Mouse (Mus musculus) liver, embryonic 16.5 days (tissue): ENCODE measurements around the gene Btbd11. TPM values are rescaled to one million over a fixed set of nuclear protein-coding genes. Genes with fewer than 3 reads are reported as not detected.

ENCODE experiments used
- ATAC-seq: fragments of 200-750 bp; cut with Nextera tagmentation; 2 replicates; pipeline ENCODE4 v1.8.0; 2017; ENCODE audit warnings: low read depth, mild to moderate bottlenecking, moderate number of reproducible peaks, moderate library complexity
- H3K27ac ChIP-seq: fragments of 300-500 bp; sonication (generic); 2 replicates; pipeline ENCODE4 v1.5.1; 2014; ENCODE audit warnings: mild to moderate bottlenecking, low read length
- H3K27me3 ChIP-seq: fragments of 300-500 bp; sonication (generic); 2 replicates; pipeline ENCODE4 v1.6.1; 2014; ENCODE audit warnings: low read depth, low read length, mixed read lengths; ENCODE audit not compliant: control insufficient read depth, insufficient read depth
- H3K36me3 ChIP-seq: fragments of 300-500 bp; sonication (generic); 2 replicates; pipeline ENCODE4 v1.6.1; 2014; ENCODE audit warnings: mild to moderate bottlenecking; ENCODE audit not compliant: control insufficient read depth, insufficient read depth
- H3K4me1 ChIP-seq: fragments of 300-500 bp; sonication (generic); 2 replicates; pipeline ENCODE4 v1.6.1; 2014; ENCODE audit warnings: low read depth, low read length, mixed read lengths; ENCODE audit not compliant: control insufficient read depth
- H3K4me2 ChIP-seq: fragments of 300-500 bp; sonication (generic); 2 replicates; pipeline ENCODE4 v1.6.1; 2014; ENCODE audit warnings: low read depth, low read length, mixed read lengths
- H3K4me3 ChIP-seq: fragments of 300-500 bp; sonication (generic); 2 replicates; pipeline ENCODE4 v1.5.1; 2014; ENCODE audit warnings: low read depth, mild to moderate bottlenecking, low read length
- H3K9ac ChIP-seq: fragments of 300-500 bp; sonication (generic); 2 replicates; pipeline ENCODE4 v1.6.1; 2014; ENCODE audit warnings: low read depth, low read length
- H3K9me3 ChIP-seq: fragments of 300-500 bp; sonication (generic); replicated peaks from 2 replicates; pipeline ENCODE4 v1.6.1; 2016; ENCODE audit warnings: low read length; ENCODE audit not compliant: control insufficient read depth
- WGBS: fragments of 180-500 bp; shearing (Covaris S2); extraction: QIAGEN DNeasy Blood & Tissue Kit; methylation state at CpG from one replicate; pipeline ENCODE4 v1.1.7; 2014; ENCODE audit not compliant: insufficient replicate concordance; 5-methylcytosine and 5-hydroxymethylcytosine counted together
- polyA plus RNA-seq: library from polyadenylated mRNA; unstranded; fragments of >200 nt; fragmentation: Nextera tagmentation; extraction: Ambion mirVana; gene quantifications from 2 replicates; pipeline ENCODE4 v1.2.1, GENCODE M21; 2015

Gene Btbd11
- polyA plus RNA-seq, 1 experiment from 2014 or later: 0.31 TPM

DNA sequence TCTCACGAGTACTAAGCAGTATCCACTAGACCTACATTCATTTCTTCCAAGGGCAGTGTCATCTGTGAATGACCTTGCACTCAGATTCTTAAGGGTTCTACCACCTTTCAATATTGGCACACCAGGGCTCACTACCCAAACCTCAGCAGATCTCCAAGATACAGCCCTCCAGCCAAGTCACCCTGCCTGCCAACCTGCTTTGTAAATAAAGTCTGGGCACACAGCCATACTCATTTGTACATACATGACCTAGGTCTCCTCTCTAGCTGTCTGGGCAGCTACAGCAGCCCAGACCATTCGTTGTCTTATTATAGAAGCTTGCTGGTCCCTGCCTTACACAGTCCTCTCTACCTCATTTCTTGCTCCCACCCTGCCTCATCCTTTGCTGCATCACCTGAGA, 15.3 kb upstream of the Btbd11 start:
- H3K4me3 ChIP-seq: no peak overlapping the region
- no peaks in the 10 kb centered on the region for H3K27me3 ChIP-seq
- no peak overlapping the region for H3K4me2 ChIP-seq
- ATAC-seq: no peak
- H3K27ac ChIP-seq: no peak overlapping the region
- no peaks in the 10 kb centered on the region for H3K36me3 ChIP-seq
- no peaks in the 10 kb centered on the region for H3K4me1 ChIP-seq
- H3K9me3 ChIP-seq: no peaks in the 10 kb centered on the region
- H3K9ac ChIP-seq: no peak overlapping the region
- WGBS: 60% methylated on average over 2 of the region's 2 CpGs

GRCm38 (mm10) chr10:85372108-85372507, 14.5 kb upstream of the Btbd11 start:
- 50% methylated on average over 4 of the region's 4 CpGs for WGBS

GRCm38 (mm10) chr10:85378972-85379371, 7.6 kb upstream of the Btbd11 start:
- Histone ChIP-seq H3K27me3 (no peaks in the 10 kb centered on the region), H3K4me1 (no peaks in the 10 kb centered on the region), H3K4me2 (no peak overlapping the region), H3K36me3 (no peaks in the 10 kb centered on the region), H3K9me3 (no peaks in the 10 kb centered on the region), H3K4me3 (no peak overlapping the region), H3K9ac (no peak overlapping the region), H3K27ac (no peak overlapping the region)
- WGBS: 18% methylated on average over 8 of the region's 8 CpGs
- ATAC-seq: no peak

More at GRCm38 (mm10) chr10:85372108-85372507, 14.5 kb upstream of the Btbd11 start:
- ATAC-seq: no peak
- Histone ChIP-seq H3K4me2 (no peak overlapping the region), H3K9me3 (no peaks in the 10 kb centered on the region), H3K27ac (no peak overlapping the region), H3K9ac (no peak overlapping the region), H3K36me3 (no peaks in the 10 kb centered on the region), H3K4me1 (no peaks in the 10 kb centered on the region), H3K4me3 (no peak overlapping the region), H3K27me3 (no peaks in the 10 kb centered on the region)

DNA sequence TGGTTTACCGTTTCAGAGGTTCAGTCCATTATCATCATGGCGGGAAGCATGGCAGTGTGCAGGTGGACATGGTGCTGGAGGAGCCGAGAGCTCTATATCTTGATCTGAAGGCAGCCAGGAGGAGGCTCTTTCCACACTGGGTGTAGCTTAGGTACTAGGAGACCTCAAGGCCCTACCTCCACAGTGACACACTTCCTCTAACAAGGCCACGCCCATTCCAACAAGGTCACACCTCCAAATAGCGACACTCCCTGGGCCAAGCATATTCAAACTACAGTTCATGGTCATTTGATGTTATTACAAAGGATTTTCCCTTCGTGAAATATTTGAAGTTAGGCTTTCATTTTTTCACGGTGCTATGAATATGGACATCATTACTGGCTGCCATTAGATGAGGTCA, 3.6 kb upstream of the Btbd11 start:
- no peaks in the 10 kb centered on the region for H3K36me3 ChIP-seq
- no peak overlapping the region for H3K4me3 ChIP-seq
- no peaks in the 10 kb centered on the region for H3K9me3 ChIP-seq
- peaks cover 6% of the 10 kb centered on the region; the same call in 1 of the 2 replicates for H3K4me1 ChIP-seq
- WGBS: 65% methylated on average over 7 of the region's 7 CpGs
- no peak for ATAC-seq
- peaks cover 16% of the 10 kb centered on the region for H3K27me3 ChIP-seq
- no peak overlapping the region for H3K27ac ChIP-seq
- H3K4me2 ChIP-seq: no peak overlapping the region
- no peak overlapping the region for H3K9ac ChIP-seq

- no peak overlapping the region for H3K27ac ChIP-seq
- no peaks in the 10 kb centered on the region for H3K36me3 ChIP-seq
- H3K9me3 ChIP-seq: no peaks in the 10 kb centered on the region
- no peak overlapping the region; the same call in 1 of the 2 replicates for H3K9ac ChIP-seq
- 0 out of 2 replicates have a peak, but pooled peaks have one; percentile 3 for ATAC-seq
- peak overlapping the region; percentile 75 for H3K4me2 ChIP-seq
- H3K4me1 ChIP-seq: peaks cover 7% of the 10 kb centered on the region; the same call in 1 of the 2 replicates
- under 1% methylated on average over 78 of the region's 78 CpGs for WGBS
- H3K4me3 ChIP-seq: peak overlapping the region; percentile 55
- peaks cover 32% of the 10 kb centered on the region for H3K27me3 ChIP-seq
These were observed 831 bp downstream of the Btbd11 start for GRCm38 (mm10) chr10:85387219-85388070.

GRCm38 (mm10) chr10:85388071-85388750, 1.6 kb downstream of the Btbd11 start:
- Histone ChIP-seq H3K27me3 (peaks cover 32% of the 10 kb centered on the region), H3K4me1 (peaks cover 7% of the 10 kb centered on the region; the same call in 1 of the 2 replicates), H3K9me3 (no peaks in the 10 kb centered on the region), H3K4me2 (peak overlapping the region; percentile 75), H3K27ac (no peak overlapping the region), H3K9ac (no peak overlapping the region), H3K36me3 (no peaks in the 10 kb centered on the region), H3K4me3 (peak overlapping the region; percentile 55)
- WGBS: 2% methylated on average over 50 of the region's 50 CpGs
- no peak for ATAC-seq

- Histone ChIP-seq H3K27ac (no peak overlapping the region), H3K36me3 (no peaks in the 10 kb centered on the region), H3K4me1 (peaks cover 7% of the 10 kb centered on the region; the same call in 1 of the 2 replicates), H3K27me3 (peaks cover 32% of the 10 kb centered on the region), H3K4me3 (peak overlapping the region; percentile 55; the same call in 1 of the 2 replicates), H3K9me3 (no peaks in the 10 kb centered on the region), H3K9ac (no peak overlapping the region), H3K4me2 (no peak overlapping the region)
- ATAC-seq: no peak
- 2% methylated on average over 9 of the region's 9 CpGs for WGBS
These were observed 2.1 kb downstream of the Btbd11 start for GRCm38 (mm10) chr10:85388751-85389115.

DNA sequence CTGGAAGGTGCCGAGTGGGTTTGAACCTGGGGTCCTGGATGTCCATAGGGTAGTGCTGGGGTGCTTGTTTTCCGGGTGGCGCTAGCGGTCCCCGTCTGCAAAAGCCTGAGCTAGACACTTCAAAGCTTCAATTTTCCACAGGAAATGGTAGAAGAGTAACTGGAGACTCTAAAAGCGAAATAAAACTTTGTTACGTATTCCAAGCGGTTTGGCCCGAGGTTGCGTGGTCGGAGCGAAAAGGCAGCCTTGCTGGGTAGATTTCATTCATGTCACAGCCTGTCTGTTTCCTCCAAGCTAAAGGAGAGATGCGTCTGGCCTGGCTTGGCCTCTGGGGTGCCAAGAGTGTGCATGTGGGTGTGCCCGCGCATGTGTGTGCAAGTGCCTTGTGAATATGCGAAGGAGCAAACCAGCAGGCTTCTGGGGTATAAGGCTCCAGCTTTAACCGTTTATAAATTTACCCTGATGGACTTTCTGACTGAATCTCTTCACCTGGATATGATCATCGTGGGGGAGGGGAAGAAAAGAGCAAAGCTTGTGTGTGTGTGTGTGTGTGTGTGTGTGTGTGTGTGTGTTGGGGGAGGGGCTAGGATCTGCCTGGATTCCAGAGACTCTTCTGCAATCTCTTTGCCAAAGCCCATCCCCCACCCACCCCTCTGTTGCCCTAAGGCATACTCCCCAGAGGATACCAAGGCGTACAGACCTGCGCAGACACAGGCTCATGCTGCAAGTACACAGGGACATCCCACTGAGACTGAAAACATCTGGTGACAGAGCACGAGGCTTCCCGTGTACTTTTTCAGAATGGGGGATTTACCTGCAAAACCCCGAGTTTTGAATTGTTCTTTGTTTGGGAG, 2.9 kb downstream of the Btbd11 start:
- Histone ChIP-seq H3K9ac (no peak overlapping the region), H3K9me3 (no peaks in the 10 kb centered on the region), H3K27me3 (peaks cover 32% of the 10 kb centered on the region), H3K36me3 (no peaks in the 10 kb centered on the region), H3K27ac (no peak overlapping the region), H3K4me1 (peaks cover 7% of the 10 kb centered on the region; the same call in 1 of the 2 replicates), H3K4me2 (no peak overlapping the region), H3K4me3 (no peak overlapping the region)
- WGBS: 51% methylated on average over 23 of the region's 23 CpGs
- no peak for ATAC-seq
